Mouse (Mus musculus): ENCODE data around the gene Icam1. TPM values are rescaled to one million over a fixed set of nuclear protein-coding genes. Genes with fewer than 3 reads are reported as not detected.

Icam1 gene
- total RNA-seq (2021) = 1 to 10 TPM; 2.6 to 2.8 TPM
- long read RNA-seq, experiment 1, partial matches to known transcripts = 0 of 1 reads
- long read RNA-seq, experiment 1, other reads (novel, unspliced or antisense) = 0 of 1 reads
- long read RNA-seq, experiment 2 = 0 reads

- H3K27ac ChIP-seq = peak within 1 kb of the TSS; percentile 51; the same call in 1 of the 2 replicates
- DNase-seq (ENCODE audit: low spot score in 2 of 2) = no peak
- no peak for TF ChIP-seq CTCF (conservative IDR thresholded peaks at IDR 0.05)
- H3K4me3 ChIP-seq = peak within 1 kb of the TSS; percentile 46
Observed at GRCm38 (mm10) chr9:21015571-21016130, at the start of gene Icam1. Icam1 (plus strand) TSS chr9:21015985.

- Histone ChIP-seq H3K27ac (no peak overlapping the region), H3K4me3 (no peak overlapping the region)
- DNase-seq (ENCODE audit: low spot score in 2 of 2) = no peak
- TF ChIP-seq CTCF (conservative IDR thresholded peaks at IDR 0.05) = no peak
Observed at GRCm38 (mm10) chr9:20966008-20966407, 49.8 kb upstream of the Icam1 start.

- no peak for DNase-seq (ENCODE audit: low spot score in 2 of 2)
- H3K4me3 ChIP-seq = no peak overlapping the region
- TF ChIP-seq CTCF (conservative IDR thresholded peaks at IDR 0.05) = no peak
- H3K27ac ChIP-seq = no peak overlapping the region
Observed at GRCm38 (mm10) chr9:20966747-20967146, 49.0 kb upstream of the Icam1 start.

DNA sequence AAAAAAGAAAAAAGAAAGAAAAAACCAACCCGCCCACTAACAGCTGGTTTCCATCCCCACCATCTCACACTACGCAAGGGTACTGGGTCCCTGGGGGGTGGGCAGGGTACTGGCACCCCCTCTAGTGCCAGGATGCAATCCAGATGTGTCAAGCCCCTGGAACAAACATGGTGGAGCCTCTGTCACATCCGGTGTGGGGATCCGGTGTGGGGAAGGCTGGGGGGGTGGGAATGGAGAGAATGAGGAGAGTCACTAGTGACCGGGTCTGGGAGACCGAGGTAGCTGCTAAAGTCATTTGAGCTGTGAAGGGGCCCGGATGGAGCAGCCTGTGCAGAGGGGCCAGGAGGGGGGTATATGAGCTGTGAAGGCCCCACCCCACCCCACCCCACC is 44.0 kb upstream of the Icam1 start:
- DNase-seq (ENCODE audit: low spot score in 2 of 2) = no peak
- Histone ChIP-seq H3K27ac (peak overlapping the region; percentile 85; the same call in 1 of the 2 replicates), H3K4me3 (no peak overlapping the region)
- no peak for TF ChIP-seq CTCF (conservative IDR thresholded peaks at IDR 0.05)

DNA sequence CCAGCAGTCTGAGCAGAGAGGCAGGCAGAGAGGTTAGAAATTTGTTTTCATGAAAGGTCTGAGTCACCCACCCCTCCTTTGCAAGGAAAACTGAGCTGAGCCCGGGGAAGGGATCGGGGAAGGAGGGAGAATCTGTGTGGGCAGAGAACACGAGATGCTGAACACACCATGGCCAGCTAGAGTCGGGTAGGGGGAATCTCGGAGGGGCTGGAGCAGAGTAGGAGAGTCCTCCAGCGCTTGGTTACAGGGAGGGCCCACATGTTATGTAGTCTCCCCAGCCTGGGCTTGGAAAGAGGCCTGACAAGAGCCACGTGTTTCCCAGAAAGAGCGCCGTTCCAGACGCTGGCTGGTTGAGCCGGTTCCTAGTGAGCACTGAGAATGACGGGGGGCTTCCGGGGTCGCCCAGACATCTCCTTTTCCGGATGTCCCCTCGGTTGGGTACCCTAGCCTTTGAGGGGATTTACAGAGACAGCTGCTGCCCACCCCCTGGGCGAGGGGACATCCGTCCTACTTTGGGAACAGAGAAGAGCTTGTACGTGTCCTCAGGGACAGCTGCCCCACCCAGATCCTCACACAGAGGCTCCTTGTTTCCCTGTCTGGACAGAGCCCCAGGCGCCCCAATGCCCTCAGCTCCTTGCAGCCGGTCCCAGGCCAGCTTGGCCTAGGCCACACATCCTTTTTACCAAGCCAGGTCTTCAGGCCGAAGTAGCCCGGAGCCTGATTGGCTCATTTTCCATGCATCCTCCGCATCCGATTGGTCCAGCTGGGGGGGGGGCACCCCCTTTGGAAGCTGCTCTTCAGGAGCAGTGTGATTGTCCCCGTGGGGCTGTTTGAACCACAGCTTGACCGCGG is 43.4 kb upstream of the Icam1 start:
- peak; percentile 41 to 70 for DNase-seq (ENCODE audit: low spot score in 2 of 2)
- TF ChIP-seq CTCF (conservative IDR thresholded peaks at IDR 0.05) = no peak
- Histone ChIP-seq H3K27ac (peak overlapping the region; percentile 85), H3K4me3 (peak overlapping the region; percentile 17)

GRCm38 (mm10) chr9:20973001-20973681 is 42.6 kb upstream of the Icam1 start:
- H3K27ac ChIP-seq = peak overlapping the region; percentile 85
- no peak for TF ChIP-seq CTCF (conservative IDR thresholded peaks at IDR 0.05)
- no peak for DNase-seq (ENCODE audit: low spot score in 2 of 2)

DNA sequence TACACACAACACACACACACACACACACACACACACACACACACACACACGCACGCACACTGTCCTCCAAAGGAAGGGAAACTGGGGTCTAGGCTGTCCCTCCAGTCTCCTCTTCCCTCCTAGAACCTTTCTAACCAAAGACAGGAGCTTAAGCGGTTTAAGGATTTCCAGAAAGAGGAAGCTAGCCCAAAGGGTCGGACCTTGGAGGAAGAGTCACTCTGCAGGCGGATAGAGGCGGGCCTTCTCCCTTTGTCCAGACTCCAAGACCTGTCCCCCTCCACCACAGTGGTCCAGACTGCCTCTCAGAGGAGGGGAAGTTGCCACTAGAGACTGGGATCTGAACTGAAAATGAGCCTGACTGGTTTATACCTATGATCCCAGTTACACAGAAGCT is 42.1 kb upstream of the Icam1 start:
- H3K27ac ChIP-seq = no peak overlapping the region
- no peak for TF ChIP-seq CTCF (conservative IDR thresholded peaks at IDR 0.05)
- DNase-seq (ENCODE audit: low spot score in 2 of 2) = no peak
- no peak overlapping the region for H3K4me3 ChIP-seq

More at GRCm38 (mm10) chr9:20973001-20973681, 42.6 kb upstream of the Icam1 start:
- H3K4me3 ChIP-seq = no peak overlapping the region; the same call in 1 of the 2 replicates

- no peak for TF ChIP-seq CTCF (conservative IDR thresholded peaks at IDR 0.05)
- Histone ChIP-seq H3K4me3 (peak overlapping the region; percentile 79), H3K27ac (peak overlapping the region; percentile 60; the same call in 1 of the 2 replicates)
- no peak for DNase-seq (ENCODE audit: low spot score in 2 of 2)
Observed at GRCm38 (mm10) chr9:20975431-20976215, 40.2 kb upstream of the Icam1 start.

GRCm38 (mm10) chr9:20976216-20976960 is 39.4 kb upstream of the Icam1 start, which contains the start of gene S1pr2:
S1pr2 (minus strand) TSS chr9:20976781.
- TF ChIP-seq CTCF (conservative IDR thresholded peaks at IDR 0.05) = no peak
- peak in 1 of 2 experiments; percentile 34 for DNase-seq (ENCODE audit: low spot score in 2 of 2)
- H3K27ac ChIP-seq = peak within 1 kb of the TSS; percentile 60; the same call in 1 of the 2 replicates
- H3K4me3 ChIP-seq = peak within 1 kb of the TSS; percentile 79

DNA sequence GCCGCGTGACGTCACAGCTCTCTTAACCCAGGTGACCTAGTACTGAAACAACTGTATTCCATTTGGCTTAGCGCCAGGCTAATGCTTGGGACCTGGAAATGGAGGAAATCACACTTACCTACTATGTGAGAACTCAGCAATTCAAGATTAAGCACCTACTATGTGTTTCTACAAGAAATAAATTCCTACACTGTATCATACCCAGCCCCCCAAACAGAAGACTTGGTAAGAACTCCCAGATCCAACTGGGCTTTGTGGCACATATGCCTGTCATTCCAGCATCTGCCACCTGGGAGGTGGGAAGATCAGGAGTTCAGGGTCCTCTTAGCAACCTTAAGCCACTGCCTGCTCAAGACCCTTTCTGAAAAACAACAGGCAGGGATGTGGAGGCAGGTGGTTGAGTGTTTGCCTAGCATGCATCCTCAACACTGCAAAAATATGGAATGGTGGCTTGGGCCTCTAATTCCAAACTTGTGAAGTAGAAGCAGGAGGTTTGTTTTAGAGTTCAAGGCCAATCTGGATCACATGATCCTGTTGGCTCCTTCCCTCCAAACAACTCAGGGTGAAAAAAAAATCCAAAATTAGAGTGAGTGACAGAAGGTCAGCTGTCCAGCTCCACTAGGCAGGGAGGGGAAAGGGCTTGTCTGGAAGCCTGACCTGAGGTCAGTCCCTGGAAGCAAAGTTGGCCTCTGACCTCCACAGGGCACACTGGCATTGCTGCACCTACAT is 38.7 kb upstream of the Icam1 start:
- Histone ChIP-seq H3K4me3 (peak overlapping the region; percentile 79), H3K27ac (no peak overlapping the region)
- DNase-seq (ENCODE audit: low spot score in 2 of 2) = no peak
- TF ChIP-seq CTCF (conservative IDR thresholded peaks at IDR 0.05) = 0 out of 2 replicates have a peak, but pooled peaks have one; percentile 15
